Mouse (Mus musculus): ENCODE measurements at regions not wholly inside any gene's neighbourhood (a gene's known extent, or its start where the extent isn't known, plus 50 kb on each side); places are given as distances from the start of the nearest gene placed in this dataset.
A peak's percentile ranks its signal among the peaks of the same experiment; 100 is the strongest.

- no peak for DNase-seq (ENCODE audit: low read depth, low spot score)
- H3K4me3 ChIP-seq (ENCODE audit: control insufficient read depth in 1 of 2, insufficient read depth in 1 of 2, low read depth in 2 of 2, low read length in 2 of 2) = no peak overlapping the region
- peaks cover 12 to 20% of the 10 kb centered on the region in 2 experiments for H3K4me1 ChIP-seq (ENCODE audit: control insufficient read depth in 1 of 2, insufficient read depth in 2 of 2, low read length in 2 of 2)
- H3K36me3 ChIP-seq (ENCODE audit: control insufficient read depth in 1 of 2, insufficient read depth in 2 of 2, low read length in 2 of 2) = peaks cover 0 to 27% of the 10 kb centered on the region in 2 experiments; a peak in 2 of 4 replicates
- no peaks in the 10 kb centered on the region for H3K27me3 ChIP-seq (ENCODE audit: control insufficient read depth in 1 of 2, insufficient read depth in 2 of 2, low read length in 2 of 2)
- TF ChIP-seq MAFK (IDR thresholded peaks at IDR 0.05; ENCODE audit: borderline replicate concordance, low read depth, low read length) (no peak), ZKSCAN1 (IDR thresholded peaks at IDR 0.05; ENCODE audit: low read depth, low read length) (no peak), ZC3H11A (IDR thresholded peaks at IDR 0.05; ENCODE audit: low read depth, low read length) (no peak), CHD2 (IDR thresholded peaks at IDR 0.05; ENCODE audit: low read length) (no peak), TCF12 (IDR thresholded peaks at IDR 0.05; ENCODE audit: low read depth, low read length) (no peak), KAT2A (conservative IDR thresholded peaks at IDR 0.05; ENCODE audit: low read depth, low read length) (no peak), UBTF (IDR thresholded peaks at IDR 0.05; ENCODE audit: borderline replicate concordance, insufficient read depth, low read depth, low read length) (no peak), RAD21 (IDR thresholded peaks at IDR 0.05; ENCODE audit: low read depth, low read length) (no peak), ZMIZ1 (IDR thresholded peaks at IDR 0.05; ENCODE audit: low read depth, low read length) (no peak), NRF1 (IDR thresholded peaks at IDR 0.05; ENCODE audit: insufficient read depth, low read depth, low read length, poor library complexity, severe bottlenecking) (no peak), ZNF384 (IDR thresholded peaks at IDR 0.05; ENCODE audit: low read depth, low read length) (no peak), GABPA (IDR thresholded peaks at IDR 0.05; ENCODE audit: low read depth, low read length) (no peak), SIN3A (IDR thresholded peaks at IDR 0.05; ENCODE audit: low read length) (no peak), USF2 (IDR thresholded peaks at IDR 0.05; ENCODE audit: borderline replicate concordance in 1 of 2, insufficient read depth in 1 of 2, low read depth in 1 of 2, low read length in 2 of 2) (no peak), ETS1 (IDR thresholded peaks at IDR 0.05; ENCODE audit: low read depth, low read length) (no peak), EP300 (IDR thresholded peaks at IDR 0.05; ENCODE audit: low read depth in 1 of 2, low read length in 2 of 2) (no peak), NELFE (IDR thresholded peaks at IDR 0.05; ENCODE audit: low read depth, low read length) (no peak), MYB (IDR thresholded peaks at IDR 0.05; ENCODE audit: low read depth, low read length) (no peak)
- H3K9ac ChIP-seq (ENCODE audit: control insufficient read depth, low read depth, low read length, poor library complexity, severe bottlenecking) = no peak overlapping the region
- H3K9me3 ChIP-seq (replicated peaks; ENCODE audit: insufficient read depth, low read length) = no peaks in the 10 kb centered on the region
- no peaks in the 10 kb centered on the region; the same call in 1 of the 2 replicates for H3K79me2 ChIP-seq (ENCODE audit: control insufficient read depth, insufficient read depth, low read length, poor library complexity)
- H3K27ac ChIP-seq (ENCODE audit: control insufficient read depth, low read depth, low read length) = 0 out of 2 replicates have a peak overlapping the region, but pooled peaks have one; percentile 84
Measured at GRCm38 (mm10) chr5:64602996-64603755, 200.0 kb upstream of the Klf3 start.

GRCm38 (mm10) chr5:64605171-64605570 is 198.0 kb upstream of the Klf3 start:
- H3K4me1 ChIP-seq (ENCODE audit: control insufficient read depth in 1 of 2, insufficient read depth in 2 of 2, low read length in 2 of 2) = peaks cover 9 to 22% of the 10 kb centered on the region in 2 experiments
- no peak for DNase-seq (ENCODE audit: low read depth, low spot score)
- no peaks in the 10 kb centered on the region; the same call in 1 of the 2 replicates for H3K79me2 ChIP-seq (ENCODE audit: control insufficient read depth, insufficient read depth, low read length, poor library complexity)
- no peaks in the 10 kb centered on the region for H3K9me3 ChIP-seq (replicated peaks; ENCODE audit: insufficient read depth, low read length)
- H3K27ac ChIP-seq (ENCODE audit: control insufficient read depth, low read depth, low read length) = no peak overlapping the region
- peaks cover 0 to 20% of the 10 kb centered on the region in 2 experiments; a peak in 2 of 4 replicates for H3K36me3 ChIP-seq (ENCODE audit: control insufficient read depth in 1 of 2, insufficient read depth in 2 of 2, low read length in 2 of 2)
- no peak overlapping the region for H3K4me3 ChIP-seq (ENCODE audit: control insufficient read depth in 1 of 2, insufficient read depth in 1 of 2, low read depth in 2 of 2, low read length in 2 of 2)
- no peak overlapping the region for H3K9ac ChIP-seq (ENCODE audit: control insufficient read depth, low read depth, low read length, poor library complexity, severe bottlenecking)
- TF ChIP-seq RAD21 (IDR thresholded peaks at IDR 0.05; ENCODE audit: low read depth, low read length) (no peak), MAFK (IDR thresholded peaks at IDR 0.05; ENCODE audit: borderline replicate concordance, low read depth, low read length) (no peak), BHLHE40 (IDR thresholded peaks at IDR 0.05; ENCODE audit: borderline replicate concordance, low read depth, low read length) (no peak), RCOR1 (IDR thresholded peaks at IDR 0.05; ENCODE audit: low read depth, low read length) (no peak), POLR2AphosphoS5 (IDR thresholded peaks at IDR 0.05; ENCODE audit: borderline replicate concordance, low read depth, low read length) (no peak), SMC3 (IDR thresholded peaks at IDR 0.05; ENCODE audit: low read depth, low read length) (no peak), MYB (IDR thresholded peaks at IDR 0.05; ENCODE audit: low read depth, low read length) (no peak), ELF1 (IDR thresholded peaks at IDR 0.05; ENCODE audit: low read depth, low read length) (no peak)
- no peaks in the 10 kb centered on the region for H3K27me3 ChIP-seq (ENCODE audit: control insufficient read depth in 1 of 2, insufficient read depth in 2 of 2, low read length in 2 of 2)

All from MEL (cell line).